Mouse (Mus musculus) brain, embryonic 14.5 days (tissue): ENCODE data around the gene Alg9.

Source experiments
- CTCF ChIP-seq: fragments of 200-500 bp; IDR thresholded peaks from 2 replicates; pipeline ENCODE4 v1.5.1; 2012; ENCODE audit warnings: inconsistent platforms, mild to moderate bottlenecking, moderate library complexity, borderline replicate concordance; ENCODE audit not compliant: insufficient read depth, insufficient read length; ENCODE audit errors: extremely low read depth
- POLR2A ChIP-seq: fragments of 200-500 bp; IDR thresholded peaks from 2 replicates; pipeline ENCODE4 v1.6.1; 2012; ENCODE audit warnings: mild to moderate bottlenecking, inconsistent platforms, borderline replicate concordance; ENCODE audit not compliant: poor library complexity, insufficient read depth, insufficient read length, severe bottlenecking; ENCODE audit errors: extremely low read depth

DNA sequence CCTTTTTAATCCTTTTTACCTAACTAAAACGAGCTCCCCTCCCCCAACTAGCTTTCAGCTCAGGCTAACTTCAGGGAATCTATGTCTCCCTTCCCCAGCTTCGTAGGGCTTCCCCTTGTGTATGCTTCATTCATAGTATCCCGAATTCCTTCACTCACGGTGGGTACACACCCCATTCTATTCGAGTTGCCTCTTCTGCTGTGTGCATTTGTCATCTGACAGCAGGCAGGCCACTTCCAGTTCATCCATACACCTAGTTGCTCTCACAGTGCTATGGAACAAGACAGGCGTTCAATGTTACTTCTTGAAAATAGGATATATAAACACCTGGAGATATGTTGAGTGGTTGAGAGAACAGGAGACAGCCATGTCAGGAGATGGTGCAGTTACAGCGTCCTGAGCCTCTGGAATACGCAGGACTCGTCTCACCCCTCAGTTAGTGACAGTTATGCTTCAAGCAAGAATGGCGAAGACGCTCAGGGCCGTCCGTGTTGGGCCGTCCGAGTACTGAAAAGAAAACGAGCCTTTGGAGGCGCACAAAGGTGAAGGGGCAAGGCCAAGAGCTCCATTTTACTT lies 7.2 kb upstream of the Alg9 start:
- TF ChIP-seq CTCF (no peak), POLR2A (no peak)
